Mouse (Mus musculus): ENCODE results near the gene Cenpe. TPM values are rescaled to one million over a fixed set of nuclear protein-coding genes. Genes with fewer than 3 reads are reported as not detected.
"Not testable (repeated sequence)": the region's sequence is repeated elsewhere in the genome, so short reads cannot be mapped to it uniquely, and the experiment has no call there.

Cenpe gene
- 37.1 and 38.6 TPM in 2 replicates for polyA plus RNA-seq (2014; fragmentation: Nextera tagmentation; extraction: Ambion mirVana)

GRCm38 (mm10) chr3:135211805-135212657 lies at the start of gene Cenpe:
TSS of gene Cenpe (plus strand) at chr3:135212537.
- DNase-seq (ENCODE audit: low spot score) (peak; percentile 93), ATAC-seq (ENCODE audit: insufficient read depth, low FRiP score, low TSS enrichment) (peak; percentile 95)
- Histone ChIP-seq H3K4me3 (ENCODE audit: low read depth, low read length) (peak within 1 kb of the TSS; percentile 92), H3K4me2 (ENCODE audit: low read depth) (peak within 1 kb of the TSS; percentile 69), H3K36me3 (ENCODE audit: control insufficient read depth, insufficient read depth, low read length) (0 out of 2 replicates have a peak, but pooled peaks cover 4% of the 10 kb centered on the region), H3K4me1 (ENCODE audit: control insufficient read depth, insufficient read depth, low read length) (peaks cover 3% of the 10 kb centered on the region; the same call in 1 of the 2 replicates), H3K9ac (ENCODE audit: low read length) (peak within 1 kb of the TSS; percentile 78), H3K9me3 (ENCODE audit: control insufficient read depth, low read length) (no peaks in the 10 kb centered on the region), H3K27me3 (ENCODE audit: control insufficient read depth, insufficient read depth, low read length) (no peaks in the 10 kb centered on the region), H3K27ac (ENCODE audit: low read depth, low read length) (no peak within 1 kb of the TSS)
- 7% methylated on average over 29 of the region's 29 CpGs for WGBS

- H3K4me2 ChIP-seq (ENCODE audit: low read depth), result no peak overlapping the region
- 62% methylated on average over 3 of the region's 3 CpGs for WGBS
- H3K4me1 ChIP-seq (ENCODE audit: control insufficient read depth, insufficient read depth, low read length), result no peaks in the 10 kb centered on the region
- no peaks in the 10 kb centered on the region for H3K36me3 ChIP-seq (ENCODE audit: control insufficient read depth, insufficient read depth, low read length)
- no peak for ATAC-seq (ENCODE audit: insufficient read depth, low FRiP score, low TSS enrichment)
- no peaks in the 10 kb centered on the region for H3K27me3 ChIP-seq (ENCODE audit: control insufficient read depth, insufficient read depth, low read length)
- DNase-seq (ENCODE audit: low spot score), result no peak
- H3K27ac ChIP-seq (ENCODE audit: low read depth, low read length), result no peak overlapping the region
- H3K9ac ChIP-seq (ENCODE audit: low read length), result no peak overlapping the region
- no peak overlapping the region for H3K4me3 ChIP-seq (ENCODE audit: low read depth, low read length)
- H3K9me3 ChIP-seq (ENCODE audit: control insufficient read depth, low read length), result no peaks in the 10 kb centered on the region
Observed at GRCm38 (mm10) chr3:135171898-135172446, 40.4 kb upstream of the Cenpe start.

- no peaks in the 10 kb centered on the region for H3K36me3 ChIP-seq (ENCODE audit: control insufficient read depth, insufficient read depth, low read length)
- H3K9me3 ChIP-seq (ENCODE audit: control insufficient read depth, low read length), result no peaks in the 10 kb centered on the region
- H3K9ac ChIP-seq (ENCODE audit: low read length), result no peak overlapping the region
- H3K27me3 ChIP-seq (ENCODE audit: control insufficient read depth, insufficient read depth, low read length), result no peaks in the 10 kb centered on the region
- no peak overlapping the region for H3K27ac ChIP-seq (ENCODE audit: low read depth, low read length)
- no peaks in the 10 kb centered on the region for H3K4me1 ChIP-seq (ENCODE audit: control insufficient read depth, insufficient read depth, low read length)
- 87% methylated on average over 6 of the region's 6 CpGs for WGBS
- DNase-seq (ENCODE audit: low spot score) (no peak), ATAC-seq (ENCODE audit: insufficient read depth, low FRiP score, low TSS enrichment) (no peak)
- H3K4me2 ChIP-seq (ENCODE audit: low read depth), result no peak overlapping the region
- H3K4me3 ChIP-seq (ENCODE audit: low read depth, low read length), result no peak overlapping the region
Observed at GRCm38 (mm10) chr3:135191861-135192260, 20.5 kb upstream of the Cenpe start.

- H3K27me3 ChIP-seq (ENCODE audit: control insufficient read depth, insufficient read depth, low read length); ATAC-seq (ENCODE audit: insufficient read depth, low FRiP score, low TSS enrichment); H3K4me1 ChIP-seq (ENCODE audit: control insufficient read depth, insufficient read depth, low read length); H3K36me3 ChIP-seq (ENCODE audit: control insufficient read depth, insufficient read depth, low read length); H3K4me2 ChIP-seq (ENCODE audit: low read depth); H3K27ac ChIP-seq (ENCODE audit: low read depth, low read length); H3K9ac ChIP-seq (ENCODE audit: low read length); H3K4me3 ChIP-seq (ENCODE audit: low read depth, low read length); DNase-seq (ENCODE audit: low spot score); H3K9me3 ChIP-seq (ENCODE audit: control insufficient read depth, low read length): not testable (repeated sequence)
- WGBS, result 86% methylated on average over 2 of the region's 2 CpGs
Observed at GRCm38 (mm10) chr3:135198051-135198450, 14.3 kb upstream of the Cenpe start.

- Histone ChIP-seq H3K9ac (ENCODE audit: low read length) (no peak overlapping the region), H3K36me3 (ENCODE audit: control insufficient read depth, insufficient read depth, low read length) (no peaks in the 10 kb centered on the region), H3K27ac (ENCODE audit: low read depth, low read length) (no peak overlapping the region), H3K4me3 (ENCODE audit: low read depth, low read length) (no peak overlapping the region), H3K9me3 (ENCODE audit: control insufficient read depth, low read length) (no peaks in the 10 kb centered on the region), H3K4me1 (ENCODE audit: control insufficient read depth, insufficient read depth, low read length) (no peaks in the 10 kb centered on the region), H3K27me3 (ENCODE audit: control insufficient read depth, insufficient read depth, low read length) (no peaks in the 10 kb centered on the region), H3K4me2 (ENCODE audit: low read depth) (no peak overlapping the region)
- ATAC-seq (ENCODE audit: insufficient read depth, low FRiP score, low TSS enrichment), result no peak
- 87% methylated on average over 17 of the region's 17 CpGs for WGBS
- no peak for DNase-seq (ENCODE audit: low spot score)
Observed at GRCm38 (mm10) chr3:135200409-135201303, 11.7 kb upstream of the Cenpe start.

- H3K9ac ChIP-seq (ENCODE audit: low read length), result no peak overlapping the region
- H3K27ac ChIP-seq (ENCODE audit: low read depth, low read length), result no peak overlapping the region
- no peaks in the 10 kb centered on the region for H3K4me1 ChIP-seq (ENCODE audit: control insufficient read depth, insufficient read depth, low read length)
- no peaks in the 10 kb centered on the region for H3K36me3 ChIP-seq (ENCODE audit: control insufficient read depth, insufficient read depth, low read length)
- no peaks in the 10 kb centered on the region for H3K9me3 ChIP-seq (ENCODE audit: control insufficient read depth, low read length)
- H3K4me2 ChIP-seq (ENCODE audit: low read depth), result no peak overlapping the region
- H3K4me3 ChIP-seq (ENCODE audit: low read depth, low read length), result no peak overlapping the region
- no peaks in the 10 kb centered on the region for H3K27me3 ChIP-seq (ENCODE audit: control insufficient read depth, insufficient read depth, low read length)
- ATAC-seq (ENCODE audit: insufficient read depth, low FRiP score, low TSS enrichment), result 0 out of 2 replicates have a peak, but pooled peaks have one; percentile 52
- 46% methylated on average over 4 of the region's 4 CpGs for WGBS
- peak; percentile 15 for DNase-seq (ENCODE audit: low spot score)
Observed at GRCm38 (mm10) chr3:135206621-135207020, 5.7 kb upstream of the Cenpe start.

GRCm38 (mm10) chr3:135212658-135213350 lies 467 bp downstream of the Cenpe start:
- H3K4me3 ChIP-seq (ENCODE audit: low read depth, low read length), result peak overlapping the region; percentile 92
- H3K4me2 ChIP-seq (ENCODE audit: low read depth), result peak overlapping the region; percentile 69
- ATAC-seq (ENCODE audit: insufficient read depth, low FRiP score, low TSS enrichment) (no peak), DNase-seq (ENCODE audit: low spot score) (no peak)
- H3K27ac ChIP-seq (ENCODE audit: low read depth, low read length), result no peak overlapping the region
- WGBS, result 1% methylated on average over 26 of the region's 26 CpGs
- no peaks in the 10 kb centered on the region for H3K27me3 ChIP-seq (ENCODE audit: control insufficient read depth, insufficient read depth, low read length)
- peaks cover 3% of the 10 kb centered on the region; the same call in 1 of the 2 replicates for H3K4me1 ChIP-seq (ENCODE audit: control insufficient read depth, insufficient read depth, low read length)
- H3K36me3 ChIP-seq (ENCODE audit: control insufficient read depth, insufficient read depth, low read length), result 0 out of 2 replicates have a peak, but pooled peaks cover 4% of the 10 kb centered on the region
- no peaks in the 10 kb centered on the region for H3K9me3 ChIP-seq (ENCODE audit: control insufficient read depth, low read length)
- H3K9ac ChIP-seq (ENCODE audit: low read length), result peak overlapping the region; percentile 78

GRCm38 (mm10) chr3:135232058-135232457 lies 19.7 kb downstream of the Cenpe start:
- Histone ChIP-seq H3K36me3 (ENCODE audit: control insufficient read depth, insufficient read depth, low read length) (peaks cover 9% of the 10 kb centered on the region), H3K4me2 (ENCODE audit: low read depth) (no peak overlapping the region), H3K27ac (ENCODE audit: low read depth, low read length) (no peak overlapping the region), H3K4me3 (ENCODE audit: low read depth, low read length) (no peak overlapping the region), H3K27me3 (ENCODE audit: control insufficient read depth, insufficient read depth, low read length) (no peaks in the 10 kb centered on the region), H3K9ac (ENCODE audit: low read length) (no peak overlapping the region), H3K9me3 (ENCODE audit: control insufficient read depth, low read length) (no peaks in the 10 kb centered on the region), H3K4me1 (ENCODE audit: control insufficient read depth, insufficient read depth, low read length) (no peaks in the 10 kb centered on the region)
- DNase-seq (ENCODE audit: low spot score), result no peak
- no peak for ATAC-seq (ENCODE audit: insufficient read depth, low FRiP score, low TSS enrichment)
- WGBS, result 85% methylated on average over 3 of the region's 3 CpGs

Data from neural tube, embryonic 11.5 days (tissue).